Mouse (Mus musculus) kidney, postnatal 14 days (tissue): ENCODE results near the gene Ppp1r27.

Source experiments
- DNase-seq: peaks from one replicate; pipeline ENCODE4 v3.0.0; 2022; ENCODE audit warnings: mixed read lengths

Gene Ppp1r27

DNA sequence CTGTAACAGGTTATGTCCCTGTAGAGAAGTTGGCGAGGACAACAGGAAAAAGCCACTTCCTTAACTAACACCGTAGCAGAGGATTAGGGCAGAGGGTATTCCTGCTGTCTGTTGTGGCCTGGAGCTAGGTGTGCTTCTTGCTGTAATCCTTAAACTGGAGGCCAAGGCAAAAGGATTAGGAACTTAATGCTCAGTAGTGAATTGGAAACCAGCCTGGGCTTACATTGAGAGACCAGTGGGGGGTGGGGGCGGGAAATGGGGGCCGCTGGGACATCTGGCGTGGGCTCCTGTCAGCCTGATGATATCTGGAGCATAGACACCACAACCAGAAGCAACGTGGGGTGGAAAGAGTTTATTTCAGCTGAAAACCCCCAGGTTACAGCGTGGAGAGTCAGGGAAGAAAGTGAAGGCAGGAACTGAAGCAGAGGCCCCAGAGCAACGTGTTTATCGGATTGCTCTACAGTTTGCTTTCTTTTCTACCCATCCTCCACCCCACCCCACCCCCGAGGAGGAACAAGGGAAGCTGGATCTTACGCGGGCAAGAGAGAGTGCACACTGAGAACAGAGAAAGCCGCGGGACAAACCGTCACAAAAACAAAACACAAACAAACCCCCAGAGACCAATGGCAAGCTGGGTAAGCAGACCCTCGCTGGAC, 40.4 kb downstream of the Ppp1r27 start:
- no peak for DNase-seq

DNA sequence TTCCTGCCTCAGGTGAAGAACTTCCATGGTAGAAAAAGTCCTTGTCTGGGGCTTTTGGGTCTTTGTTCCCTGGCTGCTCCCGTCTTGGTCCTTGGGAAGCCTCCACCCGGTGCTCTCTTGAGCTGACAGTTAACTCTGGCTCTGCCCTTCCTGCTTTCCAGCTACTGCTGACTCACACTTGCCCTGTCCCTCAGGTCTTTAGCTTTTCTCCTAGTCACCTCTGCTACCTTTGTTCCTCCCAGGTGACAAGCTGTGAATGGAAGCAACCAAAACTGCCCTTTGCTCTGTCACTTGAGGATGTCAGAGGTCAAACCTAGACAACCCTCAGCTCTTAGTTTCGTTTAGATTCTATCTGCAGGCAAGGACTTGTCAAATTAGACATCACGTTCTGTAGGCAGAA, 41.0 kb downstream of the Ppp1r27 start:
- DNase-seq, result no peak

DNA sequence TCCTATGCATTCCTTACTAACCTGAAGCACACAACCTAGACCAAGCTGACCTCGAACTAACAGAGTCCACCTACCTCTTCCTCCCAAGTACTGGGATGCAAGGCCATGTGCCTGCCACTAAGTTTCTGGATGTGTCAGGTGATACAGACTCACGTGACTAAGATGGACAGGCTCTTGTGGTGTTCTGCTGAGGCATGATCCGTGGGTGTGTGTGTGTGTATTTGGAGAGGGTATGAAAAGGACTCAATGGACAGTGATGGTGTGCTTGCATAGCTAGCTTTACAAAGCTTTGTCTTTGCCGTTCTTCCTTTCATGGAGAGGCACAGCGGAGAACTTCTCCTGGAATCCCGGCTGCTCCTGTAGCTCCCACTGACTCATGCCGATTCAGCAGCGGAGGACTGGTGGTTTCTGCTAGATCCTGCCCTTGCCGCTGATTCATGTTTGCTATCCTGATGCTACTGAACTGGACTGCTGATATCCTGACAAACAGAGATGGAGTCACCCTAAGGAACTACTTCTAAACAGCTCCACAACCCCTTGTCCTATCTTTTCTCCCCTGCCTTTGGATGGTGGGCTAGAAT, 42.6 kb downstream of the Ppp1r27 start:
- DNase-seq, result no peak

DNA sequence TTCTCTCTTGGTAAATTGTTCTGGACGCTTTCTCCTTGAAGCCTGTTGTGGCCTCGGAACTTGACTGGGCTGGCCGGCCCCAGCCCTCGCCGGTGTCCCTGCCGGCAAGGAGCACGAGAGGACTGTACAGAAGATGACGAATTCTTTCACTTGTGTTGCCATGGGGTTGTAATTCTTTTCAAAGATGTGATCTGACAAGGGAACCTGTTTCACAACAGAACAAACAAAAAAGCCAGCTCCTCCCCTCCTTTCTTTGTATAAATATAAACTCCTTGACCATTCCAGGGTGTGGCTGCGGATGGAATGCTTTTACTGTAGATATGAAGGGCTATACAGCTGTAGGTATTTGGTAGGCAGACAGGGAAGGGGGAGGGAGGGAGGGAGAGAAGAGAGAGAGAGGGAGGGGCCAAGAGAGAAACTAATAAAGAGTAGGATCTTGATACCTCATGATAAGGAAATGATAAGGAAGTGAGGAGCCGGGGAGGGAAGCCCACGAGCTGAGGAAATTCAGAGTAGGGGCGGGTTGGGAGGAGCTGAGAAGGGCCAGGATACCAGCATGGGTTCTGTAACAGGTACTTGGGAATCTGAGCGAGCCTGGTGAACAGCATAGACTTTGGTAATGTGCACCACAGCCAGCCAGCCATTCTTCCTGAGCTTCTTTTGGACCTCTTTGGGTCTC, 43.2 kb downstream of the Ppp1r27 start:
- no peak for DNase-seq

DNA sequence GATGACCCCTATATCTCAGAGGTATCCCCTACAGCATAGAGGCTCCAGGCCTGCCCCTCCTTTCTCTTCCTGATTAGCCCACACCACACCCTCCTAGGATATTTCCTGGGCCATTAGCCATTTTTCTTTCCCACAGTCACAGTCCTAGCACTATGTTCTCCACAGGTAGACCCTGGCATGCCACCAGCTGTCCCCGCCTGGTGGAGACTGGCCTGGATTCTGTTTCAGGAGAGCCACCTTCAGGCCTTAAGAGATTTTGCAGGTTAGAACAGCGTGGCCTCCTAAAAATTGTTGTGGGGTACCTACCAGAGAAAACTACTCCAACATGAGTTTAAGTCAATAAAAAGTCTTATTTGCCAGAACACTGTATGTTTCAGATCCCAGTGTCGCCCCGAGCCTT, 44.0 kb downstream of the Ppp1r27 start:
- DNase-seq, result peak; percentile 63

DNA sequence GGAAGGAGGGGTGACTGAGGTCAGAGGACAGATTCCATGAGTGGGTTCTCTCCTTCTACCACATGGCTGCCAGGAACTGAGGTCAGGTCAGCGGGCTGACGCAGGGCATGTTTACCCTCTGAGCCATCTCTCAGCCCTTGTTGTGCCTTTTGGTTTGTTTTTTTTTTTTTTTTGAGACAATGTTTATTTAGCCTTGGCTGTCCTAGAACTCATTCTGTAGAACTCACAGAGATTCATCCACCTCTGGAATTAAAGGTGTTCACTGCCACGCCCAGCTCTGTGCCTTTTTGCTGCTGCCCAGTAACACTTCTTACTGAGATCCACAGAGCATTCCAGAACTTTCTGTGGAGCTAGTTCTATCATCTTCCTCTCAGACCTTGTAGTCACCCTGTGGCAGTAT, 45.3 kb downstream of the Ppp1r27 start:
- DNase-seq, result no peak

DNA sequence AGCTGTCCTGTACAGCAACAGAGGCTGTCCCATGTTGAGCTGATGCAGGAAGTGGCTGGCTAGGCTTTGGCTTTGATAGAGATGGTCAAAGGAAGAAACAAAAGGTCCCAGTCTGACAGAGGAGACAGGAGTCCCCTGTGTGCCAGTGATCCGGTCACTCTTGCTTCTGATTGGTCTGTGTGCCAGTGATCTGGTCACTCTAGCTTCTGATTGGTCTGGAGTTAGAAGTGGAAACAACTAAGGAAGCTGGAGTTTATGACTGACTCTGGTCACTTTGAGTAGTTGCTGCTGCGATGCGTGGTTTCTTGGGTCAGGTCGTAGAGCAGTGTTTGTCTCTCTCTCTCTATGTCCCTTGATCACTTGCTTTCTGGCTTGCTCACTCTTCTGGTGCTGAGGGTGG, 49.2 kb downstream of the Ppp1r27 start:
- DNase-seq, result no peak

DNA sequence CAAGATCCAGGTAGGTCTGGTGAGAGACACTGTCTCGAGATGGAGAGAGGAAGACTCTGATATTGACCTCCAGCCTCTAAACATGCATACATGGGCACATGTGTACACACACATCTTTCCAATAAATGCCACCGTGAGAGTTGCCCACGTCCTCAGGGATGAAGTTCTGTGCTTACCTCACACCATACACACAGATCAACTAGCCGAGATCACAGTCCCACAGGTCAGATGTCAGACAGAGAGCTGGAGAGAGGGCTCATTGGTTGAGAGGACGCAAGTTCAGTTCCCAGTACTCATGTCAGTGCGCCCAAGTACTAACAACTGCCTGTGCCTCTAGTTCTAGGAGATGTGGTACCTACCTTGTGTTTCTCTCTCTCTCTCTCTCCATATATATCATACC, 49.9 kb downstream of the Ppp1r27 start:
- no peak for DNase-seq

DNA sequence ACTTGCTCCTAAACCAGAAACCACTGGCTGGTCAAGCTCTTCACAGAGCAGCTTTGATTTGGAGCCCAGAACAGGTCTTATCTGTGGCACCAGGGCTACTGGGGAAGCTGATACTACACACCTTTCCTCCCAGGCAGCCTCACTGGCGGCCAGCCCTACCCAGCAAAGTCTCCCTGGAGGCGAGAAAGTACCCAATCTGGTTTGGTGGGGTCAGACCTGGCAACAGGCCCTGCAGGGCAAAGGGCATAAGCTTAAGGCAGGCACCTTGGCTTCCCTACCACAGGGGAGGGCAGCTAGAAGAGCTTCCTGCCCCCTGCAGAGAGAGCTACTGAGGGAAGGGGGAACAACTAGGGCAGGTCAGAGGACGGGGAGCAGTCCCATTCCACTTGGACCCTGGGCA, 50.6 kb downstream of the Ppp1r27 start:
- peak; percentile 92 for DNase-seq
